In genomic region chr9:111993844-111994243, GRCm38 (mm10) we compare ENCODE assay signal across 12 mouse cellular contexts.
A peak's percentile ranks its signal among the peaks of the same experiment; 100 is the strongest.
DNase-seq lines count a peak whose midpoint lies in the region; ATAC-seq and TF ChIP-seq lines count a peak whose summit lies in the region.
"Had no signal": no experiment of that assay in that cellular context is flagged by ENCODE, and none has a peak within 500 bp of the region (broad histone marks: within the 10 kb centered on the region; RNA-seq: fewer than 3 reads in every experiment).

No protein-coding gene starts in this region.

- no peaks in the 10 kb centered on the region for H3K27me3 ChIP-seq in limb, embryonic 13.5 days
- no peaks in the 10 kb centered on the region for H3K27me3 ChIP-seq in limb, embryonic 10.5 days (ENCODE audit: low read depth, poor library complexity, severe bottlenecking)
- H3K27me3 ChIP-seq in embryonic facial prominence, embryonic 11.5 days (ENCODE audit: control insufficient read depth, insufficient read depth, low read length): no peaks in the 10 kb centered on the region
- H3K27me3 ChIP-seq in limb, embryonic 14.5 days (ENCODE audit: control insufficient read depth, insufficient read depth, low read length): no peaks in the 10 kb centered on the region

- DNase-seq in heart, adult 11 months: peak; percentile 84
- no peak for DNase-seq in heart, adult 9 months (ENCODE audit: low spot score in 2 of 2)
- DNase-seq in limb, embryonic 10.5 days (ENCODE audit: low spot score): no peak
- DNase-seq in embryonic facial prominence, embryonic 11.5 days (ENCODE audit: low spot score): peak; percentile 26
- no peak for DNase-seq in limb, embryonic 14.5 days (ENCODE audit: low spot score)
- DNase-seq in gastrocnemius, postnatal 25 days: no peak
- DNase-seq in layer of hippocampus, postnatal 14 days (ENCODE audit: low spot score in 2 of 2): no peak
- DNase-seq: adrenal gland, postnatal 25 days; layer of hippocampus, adult 9-11 months; liver, postnatal 0 days had no signal

- no peaks in the 10 kb centered on the region for H3K36me3 ChIP-seq in limb, embryonic 13.5 days
- H3K36me3 ChIP-seq in limb, embryonic 10.5 days: no peaks in the 10 kb centered on the region
- H3K36me3 ChIP-seq in embryonic facial prominence, embryonic 11.5 days (replicated peaks; ENCODE audit: control insufficient read depth, insufficient read depth, low read depth, low read length): no peaks in the 10 kb centered on the region
- no peaks in the 10 kb centered on the region for H3K36me3 ChIP-seq in limb, embryonic 14.5 days (ENCODE audit: control insufficient read depth, insufficient read depth, low read length)

- no peaks in the 10 kb centered on the region for H3K4me1 ChIP-seq in limb, embryonic 13.5 days
- H3K4me1 ChIP-seq in limb, embryonic 10.5 days: peaks cover 5% of the 10 kb centered on the region
- H3K4me1 ChIP-seq in embryonic facial prominence, embryonic 11.5 days (ENCODE audit: control insufficient read depth, insufficient read depth, low read length): no peaks in the 10 kb centered on the region
- H3K4me1 ChIP-seq in limb, embryonic 14.5 days (ENCODE audit: control insufficient read depth, insufficient read depth, low read length): no peaks in the 10 kb centered on the region

- no peak for TF ChIP-seq POLR2A in limb, embryonic 14.5 days (IDR thresholded peaks at IDR 0.05; ENCODE audit: borderline replicate concordance, extremely low read depth, insufficient read depth, insufficient read length)

- no peak overlapping the region for H3K9ac ChIP-seq in limb, embryonic 13.5 days
- no peak overlapping the region for H3K9ac ChIP-seq in embryonic facial prominence, embryonic 11.5 days (replicated peaks; ENCODE audit: low read length)
- H3K9ac ChIP-seq in limb, embryonic 14.5 days (ENCODE audit: low read depth, low read length, severe bottlenecking): no peak overlapping the region
- H3K9ac ChIP-seq: liver, postnatal 0 days had no signal

- WGBS in limb, embryonic 13.5 days: 34% methylated on average over 4 of the region's 4 CpGs
- WGBS in limb, embryonic 10.5 days: 45% methylated on average over 4 of the region's 4 CpGs
- 21% methylated on average over 4 of the region's 4 CpGs for WGBS in embryonic facial prominence, embryonic 11.5 days
- 35% methylated on average over 4 of the region's 4 CpGs for WGBS in limb, embryonic 14.5 days

- no peak overlapping the region for H3K4me2 ChIP-seq in limb, embryonic 13.5 days (replicated peaks)
- H3K4me2 ChIP-seq in embryonic facial prominence, embryonic 11.5 days (ENCODE audit: low read depth, low read length): no peak overlapping the region
- H3K4me2 ChIP-seq in limb, embryonic 14.5 days (replicated peaks; ENCODE audit: low read depth, low read length, severe bottlenecking): no peak overlapping the region

- no peaks in the 10 kb centered on the region for H3K9me3 ChIP-seq in limb, embryonic 13.5 days
- H3K9me3 ChIP-seq in limb, embryonic 10.5 days (replicated peaks): no peaks in the 10 kb centered on the region
- no peaks in the 10 kb centered on the region for H3K9me3 ChIP-seq in embryonic facial prominence, embryonic 11.5 days (replicated peaks; ENCODE audit: control insufficient read depth, low read length)
- no peaks in the 10 kb centered on the region for H3K9me3 ChIP-seq in limb, embryonic 14.5 days (ENCODE audit: control insufficient read depth, low read length)

- no peak overlapping the region for H3K27ac ChIP-seq in limb, embryonic 13.5 days
- H3K27ac ChIP-seq in limb, embryonic 10.5 days: no peak overlapping the region
- H3K27ac ChIP-seq in embryonic facial prominence, embryonic 11.5 days (replicated peaks; ENCODE audit: low read depth, low read length): no peak overlapping the region
- no peak overlapping the region for H3K27ac ChIP-seq in limb, embryonic 14.5 days (replicated peaks; ENCODE audit: low read depth, low read length)

- ATAC-seq in limb, embryonic 13.5 days (ENCODE audit: low FRiP score, low read depth): peak; percentile 69; the same call in 1 of the 2 replicates
- ATAC-seq in embryonic facial prominence, embryonic 11.5 days (replicated peaks; ENCODE audit: insufficient number of reproducible peaks, low FRiP score, low TSS enrichment, low read depth): peak; percentile 73
- peak; percentile 65 for ATAC-seq in limb, embryonic 14.5 days (ENCODE audit: low FRiP score, low read depth)
- ATAC-seq: intestine, embryonic 16.5 days; liver, postnatal 0 days had no signal

- no peak overlapping the region for H3K4me3 ChIP-seq in limb, embryonic 13.5 days
- H3K4me3 ChIP-seq in limb, embryonic 10.5 days: no peak overlapping the region
- H3K4me3 ChIP-seq in embryonic facial prominence, embryonic 11.5 days (ENCODE audit: low read depth, low read length): no peak overlapping the region
- no peak overlapping the region for H3K4me3 ChIP-seq in limb, embryonic 14.5 days (replicated peaks; ENCODE audit: low read length)

Comparison
In these comparisons a context has a peak if more than half of its experiments do, and no peak if none do; other contexts are left out.
1. DNase-seq: peak in heart, adult 11 months (single experiment) and embryonic facial prominence, embryonic 11.5 days (single experiment); none in heart, adult 9 months (0 of 2), limb, embryonic 10.5 days (single experiment), limb, embryonic 14.5 days (single experiment), gastrocnemius, postnatal 25 days (single experiment) and layer of hippocampus, postnatal 14 days (0 of 2).
2. Peak in every context shown above with its lines, with median percentiles within 50 percentile points of each other: ATAC-seq.